Mouse (Mus musculus) CH12.LX (cell line): Measurements from ENCODE around the gene Ankar. TPM values are rescaled to one million over a fixed set of nuclear protein-coding genes. Genes with fewer than 3 reads are reported as not detected.
A peak's percentile ranks its signal among the peaks of the same experiment; 100 is the strongest.

Experiments
- DNase-seq: peaks from one replicate; pipeline ENCODE4 v3.0.0-alpha.2; 2013; ENCODE audit errors: extremely low read depth
- H3K27ac ChIP-seq: 2 replicates; pipeline ENCODE4 v1.5.1; 2012; ENCODE audit warnings: low read depth, mild to moderate bottlenecking, control low read depth, moderate library complexity; ENCODE audit not compliant: insufficient read depth
- H3K27me3 ChIP-seq: replicated peaks from 2 replicates; pipeline ENCODE3; 2012; ENCODE audit warnings: inconsistent platforms
- H3K36me3 ChIP-seq, 2 experiments: replicated peaks in 1 of 2; 2 replicates each; pipeline versions ENCODE3 to v1.6.1; 2012; ENCODE audit warnings: inconsistent platforms in 1 of 2, low read length in 1 of 2, mild to moderate bottlenecking in 1 of 2, mixed read lengths in 1 of 2, moderate library complexity in 1 of 2; ENCODE audit not compliant: control insufficient read depth in 1 of 2, insufficient read depth in 1 of 2
- H3K4me1 ChIP-seq, 2 experiments: 2 replicates each; pipeline ENCODE4 v1.6.1; 2012; ENCODE audit warnings: inconsistent platforms in 1 of 2, moderate library complexity in 1 of 2; ENCODE audit not compliant: insufficient read depth in 2 of 2, control insufficient read depth in 1 of 2
- H3K4me2 ChIP-seq: 2 replicates; pipeline ENCODE4 v1.6.1; 2012; ENCODE audit warnings: low read depth, mild to moderate bottlenecking, control low read depth; ENCODE audit not compliant: poor library complexity, insufficient read depth, severe bottlenecking
- H3K4me3 ChIP-seq, 3 experiments: fragments of 150-350 bp in 1 of 3; sonication (generic) in 1 of 3; replicated peaks in 1 of 3; 2 replicates each; pipeline versions ENCODE3 to v1.5.1; 2011 to 2012; ENCODE audit warnings: low read depth in 2 of 3, low read length in 2 of 3, mild to moderate bottlenecking in 2 of 3, moderate library complexity in 2 of 3, control low read depth in 1 of 3, improper control_type of control experiment in 1 of 3, inconsistent platforms in 1 of 3, mixed read lengths in 1 of 3; ENCODE audit not compliant: poor library complexity in 1 of 3
- H3K79me2 ChIP-seq: replicated peaks from 2 replicates; pipeline ENCODE4 v1.6.1; 2012; ENCODE audit warnings: mild to moderate bottlenecking, moderate library complexity; ENCODE audit not compliant: control insufficient read depth, poor library complexity, insufficient read depth, severe bottlenecking; ENCODE audit errors: extremely low read depth
- H3K9ac ChIP-seq: 2 replicates; pipeline ENCODE4 v1.6.1; 2012; ENCODE audit warnings: low read depth, mild to moderate bottlenecking, control low read depth, moderate library complexity; ENCODE audit not compliant: insufficient read depth
- H3K9me3 ChIP-seq: replicated peaks from 2 replicates; pipeline ENCODE3; 2012; ENCODE audit warnings: low read length, inconsistent platforms, mixed read lengths
- BHLHE40 ChIP-seq: IDR thresholded peaks from 2 replicates; pipeline ENCODE4 v1.6.1; 2011; ENCODE audit warnings: mild to moderate bottlenecking, low read depth, low read length, improper control_type of control experiment
- CHD2 ChIP-seq: IDR thresholded peaks from 2 replicates; pipeline ENCODE4 v1.6.1; 2011; ENCODE audit warnings: low read length, improper control_type of control experiment
- CTCF ChIP-seq, 2 experiments: IDR thresholded peaks in 1 of 2; conservative IDR thresholded peaks in 1 of 2; 2 replicates each; pipeline ENCODE4 v1.5.1; 2011 to 2012; ENCODE audit warnings: low read depth in 2 of 2, low read length in 2 of 2, improper control_type of control experiment in 1 of 2, inconsistent platforms in 1 of 2, mild to moderate bottlenecking in 1 of 2, moderate library complexity in 1 of 2
- EP300 ChIP-seq: IDR thresholded peaks from 2 replicates; pipeline ENCODE4 v1.6.1; 2011; ENCODE audit warnings: low read length, improper control_type of control experiment
- ETS1 ChIP-seq: conservative IDR thresholded peaks from 2 replicates; pipeline ENCODE4 v1.6.1; 2012; ENCODE audit warnings: low read depth, mild to moderate bottlenecking, inconsistent platforms, low read length, improper control_type of control experiment, moderate library complexity
- HCFC1 ChIP-seq: IDR thresholded peaks from 2 replicates; pipeline ENCODE4 v1.6.1; 2012; ENCODE audit warnings: low read depth, mild to moderate bottlenecking, inconsistent platforms, low read length, improper control_type of control experiment
- IRF4 ChIP-seq: IDR thresholded peaks from 2 replicates; pipeline ENCODE4 v1.6.1; 2014; ENCODE audit warnings: low read depth, mild to moderate bottlenecking, inconsistent platforms, low read length, improper control_type of control experiment
- JUND ChIP-seq: conservative IDR thresholded peaks from 2 replicates; pipeline ENCODE4 v1.6.1; 2011; ENCODE audit warnings: low read depth, low read length, improper control_type of control experiment
- MAFK ChIP-seq: IDR thresholded peaks from 2 replicates; pipeline ENCODE4 v1.6.1; 2011; ENCODE audit warnings: low read length, improper control_type of control experiment; ENCODE audit not compliant: insufficient replicate concordance
- MAZ ChIP-seq: IDR thresholded peaks from 2 replicates; pipeline ENCODE4 v1.6.1; 2012; ENCODE audit warnings: low read depth, mild to moderate bottlenecking, inconsistent platforms, low read length, improper control_type of control experiment, moderate library complexity
- MEF2A ChIP-seq: IDR thresholded peaks from 2 replicates; pipeline ENCODE4 v1.6.1; 2014; ENCODE audit warnings: low read depth, mild to moderate bottlenecking, inconsistent platforms, low read length, improper control_type of control experiment, borderline replicate concordance
- MXI1 ChIP-seq: IDR thresholded peaks from 2 replicates; pipeline ENCODE4 v1.6.1; 2011; ENCODE audit warnings: mild to moderate bottlenecking, low read depth, low read length, improper control_type of control experiment
- MYC ChIP-seq: IDR thresholded peaks from 2 replicates; pipeline ENCODE4 v1.6.1; 2011; ENCODE audit warnings: low read depth, mild to moderate bottlenecking, improper control_type of control experiment, low read length
- NELFE ChIP-seq: IDR thresholded peaks from 2 replicates; pipeline ENCODE4 v1.6.1; 2011; ENCODE audit warnings: low read depth, low read length, improper control_type of control experiment
- NRF1 ChIP-seq: IDR thresholded peaks from 2 replicates; pipeline ENCODE4 v1.6.1; 2014; ENCODE audit warnings: low read depth, mild to moderate bottlenecking, inconsistent platforms, low read length, improper control_type of control experiment, moderate library complexity
- RAD21 ChIP-seq: IDR thresholded peaks from 2 replicates; pipeline ENCODE4 v1.6.1; 2011; ENCODE audit warnings: low read depth, mild to moderate bottlenecking, low read length, improper control_type of control experiment, moderate library complexity
- SIN3A ChIP-seq: IDR thresholded peaks from 2 replicates; pipeline ENCODE4 v1.6.1; 2012; ENCODE audit warnings: low read length, improper control_type of control experiment, inconsistent platforms
- TBP ChIP-seq: conservative IDR thresholded peaks from 2 replicates; pipeline ENCODE4 v1.6.1; 2011; ENCODE audit warnings: low read depth, low read length, improper control_type of control experiment
- TCF12 ChIP-seq: IDR thresholded peaks from 2 replicates; pipeline ENCODE4 v1.6.1; 2014; ENCODE audit warnings: low read depth, mild to moderate bottlenecking, inconsistent platforms, low read length, improper control_type of control experiment
- USF2 ChIP-seq: conservative IDR thresholded peaks from 2 replicates; pipeline ENCODE4 v1.6.1; 2011; ENCODE audit warnings: low read depth, low read length, improper control_type of control experiment
- ZC3H11A ChIP-seq: IDR thresholded peaks from 2 replicates; pipeline ENCODE4 v1.6.1; 2012; ENCODE audit warnings: low read depth, mild to moderate bottlenecking, inconsistent platforms, low read length, improper control_type of control experiment
- ZKSCAN1 ChIP-seq: IDR thresholded peaks from 2 replicates; pipeline ENCODE4 v1.6.1; 2012; ENCODE audit warnings: low read depth, inconsistent platforms, low read length, improper control_type of control experiment, borderline replicate concordance
- ZMIZ1 ChIP-seq: IDR thresholded peaks from 2 replicates; pipeline ENCODE4 v1.6.1; 2012; ENCODE audit warnings: low read depth, mild to moderate bottlenecking, inconsistent platforms, low read length, improper control_type of control experiment
- ZNF384 ChIP-seq: IDR thresholded peaks from 2 replicates; pipeline ENCODE4 v1.6.1; 2012; ENCODE audit warnings: low read depth, low read length, improper control_type of control experiment, inconsistent platforms
- dilution Hi-C: fragments of 300-500 bp; cut with MboI; formaldehyde crosslinking; loops from 2 replicates; pipeline ENCODE4 v1.14.3; 2020; ENCODE audit warnings: low sequenced_read_pairs; ENCODE audit not compliant: extremely low pct_unique_long_range_greater_than_20kb, extremely low pct_ligation_motif_present
- in situ Hi-C: fragments of 300-500 bp; cut with MboI; formaldehyde crosslinking; loops from 3 replicates; pipeline ENCODE4 v1.14.3; 2019; ENCODE audit warnings: low sequenced_read_pairs, low pct_ligation_motif_present, low pct_unique_long_range_greater_than_20kb, mixed read lengths
- polyA plus RNA-seq: library from polyadenylated mRNA; unstranded; fragments of >175 nt; gene quantifications from 2 replicates; pipeline ENCODE4 v1.2.1, GENCODE M21; 2012; ENCODE audit warnings: low read depth; ENCODE audit not compliant: insufficient read length
- total RNA-seq, 2 experiments: library from RNA; depleted of rRNA; stranded (reverse); fragments of 300-350 nt in 1 of 2; fragments of >200 nt in 1 of 2; gene quantifications; 2 replicates each; pipeline ENCODE4 v1.2.3; 2012 to 2014

Gene Ankar
- total RNA-seq (2012; rRNA removed) (not detected in 2 replicates), total RNA-seq (2014; rRNA removed) (not detected in 2 replicates), polyA plus RNA-seq (not detected in 2 replicates)

DNA sequence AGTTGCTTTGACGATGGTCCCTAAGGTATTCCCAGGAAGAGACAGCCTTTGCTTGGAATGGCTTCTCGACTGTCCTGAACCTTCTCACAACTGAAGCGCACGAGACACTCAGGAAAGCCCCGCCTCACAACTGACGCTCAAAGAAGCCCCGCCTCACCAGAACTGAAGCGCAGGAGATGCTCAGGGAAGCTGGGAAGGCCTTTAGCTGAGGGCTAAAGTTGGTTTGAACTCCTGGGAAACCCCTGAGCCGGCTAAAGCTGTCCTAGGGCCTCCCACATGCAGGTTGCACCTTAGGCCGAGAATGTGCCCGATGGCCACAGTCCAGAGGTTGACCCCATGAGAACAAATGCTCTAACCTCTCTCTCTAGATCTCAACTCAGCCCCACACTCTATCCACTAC, at the start of gene Ankar:
Ankar (minus strand) TSS at position 101 of the 400 bp plus-strand sequence.
- Histone ChIP-seq H3K9ac (no peak within 1 kb of the TSS), H3K27ac (no peak within 1 kb of the TSS), H3K9me3 (no peaks in the 10 kb centered on the region), H3K4me2 (no peak within 1 kb of the TSS), H3K36me3 (no peaks in the 10 kb centered on the region), H3K4me3 (no peak within 1 kb of the TSS), H3K27me3 (no peaks in the 10 kb centered on the region), H3K79me2 (no peaks in the 10 kb centered on the region), H3K4me1 (no peaks in the 10 kb centered on the region)
- DNase-seq: no peak
- dilution Hi-C loops: no loop called here
- no peak for TF ChIP-seq JUND
- in situ Hi-C loops: no loop called here

DNA sequence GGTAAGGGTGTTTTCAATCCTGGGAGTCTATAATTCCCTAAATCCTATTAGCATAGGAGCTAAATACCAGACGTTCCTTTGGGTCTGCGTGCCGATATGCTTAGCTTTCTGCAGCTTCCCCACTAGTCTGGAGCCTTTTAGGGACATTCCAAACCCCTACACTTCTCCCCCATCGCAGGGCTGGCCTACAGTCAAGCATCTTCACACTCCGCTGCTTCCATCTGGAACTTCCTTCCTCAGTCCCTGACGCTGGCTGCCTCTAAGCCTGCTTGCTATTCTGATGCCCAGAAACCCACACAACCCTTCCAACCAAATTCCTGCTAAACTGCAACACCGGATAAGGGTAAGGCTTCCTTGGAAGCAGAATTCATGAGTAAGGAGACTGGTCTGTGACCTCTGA, 46.0 kb upstream of the Ankar start:
- Histone ChIP-seq H3K4me3 (no peak overlapping the region), H3K9me3 (no peaks in the 10 kb centered on the region), H3K27me3 (peaks cover 3% of the 10 kb centered on the region), H3K9ac (no peak overlapping the region), H3K4me2 (no peak overlapping the region), H3K27ac (no peak overlapping the region), H3K79me2 (no peaks in the 10 kb centered on the region), H3K36me3 (no peaks in the 10 kb centered on the region)
- dilution Hi-C loops: no loop called here
- in situ Hi-C loops: no loop called here
- TF ChIP-seq CTCF (conservative IDR thresholded peaks at IDR 0.05 in 1 of 2, IDR thresholded peaks at IDR 0.05 in 1 of 2; ENCODE audit: low read depth in 2 of 2, low read length in 2 of 2) (no peak), TCF12 (0 out of 2 replicates have a peak, but pooled peaks have one; percentile 25), MEF2A (0 out of 2 replicates have a peak, but pooled peaks have one; percentile 9), MAFK (no peak), CHD2 (peak; percentile 32; the same call in 1 of the 2 replicates), ETS1 (no peak; the same call in 1 of the 2 replicates), IRF4 (no peak), TBP (no peak), ZMIZ1 (no peak), BHLHE40 (no peak), EP300 (peak; percentile 60)
- TF ChIP-seq, all 38 proteins: peak for 4
- H3K4me1 ChIP-seq: peaks cover 3 to 25% of the 10 kb centered on the region in 2 experiments; a peak in 3 of 4 replicates
- peak; percentile 54 for DNase-seq

DNA sequence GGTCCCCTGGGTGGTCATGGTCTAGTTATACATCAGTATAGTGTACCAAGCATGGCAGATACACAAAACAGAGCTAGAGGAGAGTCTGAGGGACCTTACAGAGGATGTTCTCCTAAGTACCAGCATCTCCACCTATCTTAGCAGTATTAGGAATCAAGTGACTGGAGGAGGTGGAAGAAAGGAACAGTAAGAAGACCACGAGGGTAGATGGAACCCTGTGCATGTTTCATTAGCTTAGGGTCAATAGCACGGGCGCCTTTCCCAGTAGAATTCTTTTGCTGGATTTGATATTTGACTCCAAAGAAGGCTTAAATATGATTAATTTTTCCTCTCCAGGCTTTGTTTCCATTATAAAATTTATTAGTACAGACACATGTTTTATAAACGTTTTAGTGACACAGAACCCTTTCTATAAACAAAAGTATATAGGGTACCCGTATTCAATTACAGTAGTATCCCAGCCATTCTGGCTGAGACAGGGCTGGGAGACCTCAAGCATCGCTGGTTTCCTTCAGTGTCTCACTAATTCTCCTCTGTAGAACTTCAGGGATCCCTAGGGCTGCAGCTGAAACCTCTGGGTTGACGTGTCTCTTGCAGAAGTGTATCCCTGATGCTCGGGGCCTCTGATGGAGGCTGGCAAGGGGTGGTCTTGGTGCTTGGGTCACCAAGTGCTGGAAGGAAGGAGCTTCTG, 44.6 kb upstream of the Ankar start:
- no peak overlapping the region for H3K27ac ChIP-seq
- no peaks in the 10 kb centered on the region for H3K79me2 ChIP-seq
- no peaks in the 10 kb centered on the region for H3K36me3 ChIP-seq
- DNase-seq: no peak
- dilution Hi-C loops: no loop called here
- H3K4me3 ChIP-seq: no peak overlapping the region
- peaks cover 3 to 25% of the 10 kb centered on the region in 2 experiments; a peak in 3 of 4 replicates for H3K4me1 ChIP-seq
- no peaks in the 10 kb centered on the region for H3K9me3 ChIP-seq
- in situ Hi-C loops: no loop called here
- H3K9ac ChIP-seq: no peak overlapping the region
- no peak overlapping the region for H3K4me2 ChIP-seq
- H3K27me3 ChIP-seq: no peaks in the 10 kb centered on the region
- TF ChIP-seq MAZ (no peak), USF2 (no peak), BHLHE40 (no peak), ZKSCAN1 (no peak), MAFK (no peak), NRF1 (no peak), SIN3A (no peak), ZNF384 (no peak), TBP (no peak), HCFC1 (no peak), MXI1 (no peak), EP300 (no peak), CHD2 (no peak), IRF4 (no peak), RAD21 (no peak), NELFE (no peak), ZC3H11A (no peak), MYC (no peak)
